Mouse (Mus musculus) heart, postnatal 0 days (tissue): ENCODE data around the gene Hoxa13.

Source experiments
- CTCF ChIP-seq: IDR thresholded peaks from 2 replicates; pipeline ENCODE4 v1.5.1; 2016; ENCODE audit warnings: antibody characterized with exemption, control low read depth, low read depth
- EP300 ChIP-seq: IDR thresholded peaks from 2 replicates; pipeline ENCODE4 v1.6.1; 2016; ENCODE audit warnings: antibody characterized with exemption, low read depth

- TF ChIP-seq CTCF (no peak), EP300 (no peak)
Observed at GRCm38 (mm10) chr6:52215771-52216535, 44.7 kb downstream of the Hoxa13 start.
